Mouse (Mus musculus): ENCODE data around the gene Ndufs1. TPM values are rescaled to one million over a fixed set of nuclear protein-coding genes. Genes with fewer than 3 reads are reported as not detected.

Ndufs1 gene
- polyA plus RNA-seq, 1 experiment, result 29.6 TPM

GRCm38 (mm10) chr1:63112865-63113261 is 63.8 kb downstream of the Ndufs1 start:
- DNase-seq, result peak; percentile 62
- WGBS, result 1% methylated on average over 11 of the region's 11 CpGs
- TF ChIP-seq CTCF (IDR thresholded peaks at IDR 0.05; ENCODE audit: insufficient read depth, low read length) (no peak), POLR2A (IDR thresholded peaks at IDR 0.05; ENCODE audit: borderline replicate concordance, extremely low read depth, low read depth, low read length) (no peak)
- H3K4me3 ChIP-seq (replicated peaks; ENCODE audit: extremely low read depth, low read depth, low read length), result peak overlapping the region; percentile 68
- H3K4me1 ChIP-seq (ENCODE audit: control insufficient read depth, insufficient read depth, low read length), result peaks cover 13% of the 10 kb centered on the region

GRCm38 (mm10) chr1:63112151-63112864 is 64.3 kb downstream of the Ndufs1 start:
- DNase-seq, result no peak
- peaks cover 18% of the 10 kb centered on the region for H3K4me1 ChIP-seq (ENCODE audit: control insufficient read depth, insufficient read depth, low read length)
- no peak for TF ChIP-seq CTCF (IDR thresholded peaks at IDR 0.05; ENCODE audit: insufficient read depth, low read length)
- no peak for TF ChIP-seq POLR2A (IDR thresholded peaks at IDR 0.05; ENCODE audit: borderline replicate concordance, extremely low read depth, low read depth, low read length)
- peak overlapping the region; percentile 68 for H3K4me3 ChIP-seq (replicated peaks; ENCODE audit: extremely low read depth, low read depth, low read length)
- 41% methylated on average over 8 of the region's 8 CpGs for WGBS

- Histone ChIP-seq H3K4me3 (replicated peaks; ENCODE audit: extremely low read depth, low read depth, low read length) (no peak overlapping the region), H3K4me1 (ENCODE audit: control insufficient read depth, insufficient read depth, low read length) (peaks cover 15% of the 10 kb centered on the region)
- no peak for DNase-seq
- WGBS, result 52% methylated on average over 7 of the region's 7 CpGs
- TF ChIP-seq POLR2A (IDR thresholded peaks at IDR 0.05; ENCODE audit: borderline replicate concordance, extremely low read depth, low read depth, low read length) (no peak), CTCF (IDR thresholded peaks at IDR 0.05; ENCODE audit: insufficient read depth, low read length) (peak; percentile 42)
Measured at GRCm38 (mm10) chr1:63110536-63111285, 65.9 kb downstream of the Ndufs1 start.

GRCm38 (mm10) chr1:63107614-63108327 is 68.9 kb downstream of the Ndufs1 start:
- no peak overlapping the region for H3K4me3 ChIP-seq (replicated peaks; ENCODE audit: extremely low read depth, low read depth, low read length)
- peaks cover 12% of the 10 kb centered on the region for H3K4me1 ChIP-seq (ENCODE audit: control insufficient read depth, insufficient read depth, low read length)
- TF ChIP-seq POLR2A (IDR thresholded peaks at IDR 0.05; ENCODE audit: borderline replicate concordance, extremely low read depth, low read depth, low read length) (no peak), CTCF (IDR thresholded peaks at IDR 0.05; ENCODE audit: insufficient read depth, low read length) (no peak)
- 42% methylated on average over 6 of the region's 6 CpGs for WGBS
- DNase-seq, result no peak

GRCm38 (mm10) chr1:63102758-63103451 is 73.7 kb downstream of the Ndufs1 start:
- 74% methylated on average over 12 of the region's 12 CpGs for WGBS
- TF ChIP-seq POLR2A (IDR thresholded peaks at IDR 0.05; ENCODE audit: borderline replicate concordance, extremely low read depth, low read depth, low read length), result no peak
- no peak for TF ChIP-seq CTCF (IDR thresholded peaks at IDR 0.05; ENCODE audit: insufficient read depth, low read length)
- H3K4me1 ChIP-seq (ENCODE audit: control insufficient read depth, insufficient read depth, low read length), result peaks cover 5% of the 10 kb centered on the region
- DNase-seq, result no peak
- H3K4me3 ChIP-seq (replicated peaks; ENCODE audit: extremely low read depth, low read depth, low read length), result no peak overlapping the region

GRCm38 (mm10) chr1:63100196-63100595 is 76.4 kb downstream of the Ndufs1 start:
- Histone ChIP-seq H3K4me1 (ENCODE audit: control insufficient read depth, insufficient read depth, low read length) (no peaks in the 10 kb centered on the region), H3K4me3 (replicated peaks; ENCODE audit: extremely low read depth, low read depth, low read length) (no peak overlapping the region)
- TF ChIP-seq POLR2A (IDR thresholded peaks at IDR 0.05; ENCODE audit: borderline replicate concordance, extremely low read depth, low read depth, low read length) (no peak), CTCF (IDR thresholded peaks at IDR 0.05; ENCODE audit: insufficient read depth, low read length) (no peak)
- DNase-seq, result no peak
- WGBS, result 71% methylated on average over 8 of the region's 8 CpGs

GRCm38 (mm10) chr1:63098831-63099230 is 77.8 kb downstream of the Ndufs1 start:
- 65% methylated on average over 4 of the region's 4 CpGs for WGBS
- no peak for DNase-seq
- TF ChIP-seq POLR2A (IDR thresholded peaks at IDR 0.05; ENCODE audit: borderline replicate concordance, extremely low read depth, low read depth, low read length), result no peak
- TF ChIP-seq CTCF (IDR thresholded peaks at IDR 0.05; ENCODE audit: insufficient read depth, low read length), result no peak
- no peak overlapping the region for H3K4me3 ChIP-seq (replicated peaks; ENCODE audit: extremely low read depth, low read depth, low read length)
- H3K4me1 ChIP-seq (ENCODE audit: control insufficient read depth, insufficient read depth, low read length), result no peaks in the 10 kb centered on the region

GRCm38 (mm10) chr1:63096071-63096470 is 80.6 kb downstream of the Ndufs1 start:
- DNase-seq, result no peak
- no peak overlapping the region for H3K4me3 ChIP-seq (replicated peaks; ENCODE audit: extremely low read depth, low read depth, low read length)
- TF ChIP-seq CTCF (IDR thresholded peaks at IDR 0.05; ENCODE audit: insufficient read depth, low read length) (no peak), POLR2A (IDR thresholded peaks at IDR 0.05; ENCODE audit: borderline replicate concordance, extremely low read depth, low read depth, low read length) (no peak)
- 67% methylated on average over 5 of the region's 5 CpGs for WGBS
- H3K4me1 ChIP-seq (ENCODE audit: control insufficient read depth, insufficient read depth, low read length), result no peaks in the 10 kb centered on the region

Other genes starting within 250 kb of the Ndufs1 start
- 14.7 and 16.7 TPM in 2 replicates for gene Ino80d, start 62.2 kb downstream of the Ndufs1 start, polyA plus RNA-seq (2012; rRNA removed)
- gene Eef1b2, start within 50 bp of the Ndufs1 start, polyA plus RNA-seq (2012; rRNA removed), result 192 and 217 TPM in 2 replicates
- 0.06 TPM in 2 replicates for gene Gpr1, start 37.7 kb upstream of the Ndufs1 start, polyA plus RNA-seq (2012; rRNA removed)
- gene Zdbf2, start 96.4 kb upstream of the Ndufs1 start, polyA plus RNA-seq (2012; rRNA removed), result 0.19 and 0.33 TPM in 2 replicates